Mouse (Mus musculus): ENCODE results near the gene Pde9a. TPM values are rescaled to one million over a fixed set of nuclear protein-coding genes. Genes with fewer than 3 reads are reported as not detected.

The Pde9a gene
- polyA plus RNA-seq, 1 experiment from 2014 or later = 44.1 TPM

- no peaks in the 10 kb centered on the region for H3K27me3 ChIP-seq (replicated peaks; ENCODE audit: insufficient read depth, low read length)
- ATAC-seq (no peak), DNase-seq (ENCODE audit: low spot score) (no peak)
- WGBS = 87% methylated on average over 12 of the region's 12 CpGs
- H3K4me1 ChIP-seq (ENCODE audit: insufficient read depth, low read depth, low read length) = no peaks in the 10 kb centered on the region
- H3K9me3 ChIP-seq (ENCODE audit: low read length) = no peaks in the 10 kb centered on the region
- H3K9ac ChIP-seq (replicated peaks; ENCODE audit: low read depth) = no peak overlapping the region
- no peak overlapping the region for H3K4me3 ChIP-seq (ENCODE audit: low read depth, low read length)
- no peak for TF ChIP-seq CTCF (IDR thresholded peaks at IDR 0.05)
- no peak for TF ChIP-seq EP300 (IDR thresholded peaks at IDR 0.05)
- H3K27ac ChIP-seq (ENCODE audit: low read length) = no peak overlapping the region
- H3K4me2 ChIP-seq (replicated peaks; ENCODE audit: low read depth, low read length) = no peak overlapping the region
- peaks cover 3% of the 10 kb centered on the region; the same call in 1 of the 2 replicates for H3K36me3 ChIP-seq (ENCODE audit: insufficient read depth, low read length)
Measured at GRCm38 (mm10) chr17:31502261-31502927, 116.4 kb downstream of the Pde9a start.

GRCm38 (mm10) chr17:31503337-31503736, 117.3 kb downstream of the Pde9a start:
- peaks cover 6% of the 10 kb centered on the region; the same call in 1 of the 2 replicates for H3K36me3 ChIP-seq (ENCODE audit: insufficient read depth, low read length)
- no peaks in the 10 kb centered on the region for H3K9me3 ChIP-seq (ENCODE audit: low read length)
- H3K4me2 ChIP-seq (replicated peaks; ENCODE audit: low read depth, low read length) = no peak overlapping the region
- TF ChIP-seq EP300 (IDR thresholded peaks at IDR 0.05) (no peak), CTCF (IDR thresholded peaks at IDR 0.05) (no peak)
- no peaks in the 10 kb centered on the region for H3K27me3 ChIP-seq (replicated peaks; ENCODE audit: insufficient read depth, low read length)
- WGBS = 89% methylated on average over 12 of the region's 12 CpGs
- no peak overlapping the region for H3K9ac ChIP-seq (replicated peaks; ENCODE audit: low read depth)
- no peak for ATAC-seq
- no peak overlapping the region for H3K27ac ChIP-seq (ENCODE audit: low read length)
- no peaks in the 10 kb centered on the region for H3K4me1 ChIP-seq (ENCODE audit: insufficient read depth, low read depth, low read length)
- no peak for DNase-seq (ENCODE audit: low spot score)
- no peak overlapping the region for H3K4me3 ChIP-seq (ENCODE audit: low read depth, low read length)

- Histone ChIP-seq H3K27ac (ENCODE audit: low read length) (no peak overlapping the region), H3K4me1 (ENCODE audit: insufficient read depth, low read depth, low read length) (no peaks in the 10 kb centered on the region), H3K36me3 (ENCODE audit: insufficient read depth, low read length) (peaks cover 6% of the 10 kb centered on the region; the same call in 1 of the 2 replicates), H3K9ac (replicated peaks; ENCODE audit: low read depth) (no peak overlapping the region), H3K4me3 (ENCODE audit: low read depth, low read length) (no peak overlapping the region), H3K27me3 (replicated peaks; ENCODE audit: insufficient read depth, low read length) (no peaks in the 10 kb centered on the region), H3K9me3 (ENCODE audit: low read length) (no peaks in the 10 kb centered on the region), H3K4me2 (replicated peaks; ENCODE audit: low read depth, low read length) (no peak overlapping the region)
- no peak for TF ChIP-seq CTCF (IDR thresholded peaks at IDR 0.05)
- no peak for TF ChIP-seq EP300 (IDR thresholded peaks at IDR 0.05)
- 85% methylated on average over 2 of the region's 2 CpGs for WGBS
- ATAC-seq (no peak), DNase-seq (ENCODE audit: low spot score) (no peak)
Measured at GRCm38 (mm10) chr17:31503936-31504335, 117.9 kb downstream of the Pde9a start.

GRCm38 (mm10) chr17:31505013-31505412, 119.0 kb downstream of the Pde9a start:
- DNase-seq (ENCODE audit: low spot score) (no peak), ATAC-seq (no peak)
- no peak overlapping the region for H3K4me3 ChIP-seq (ENCODE audit: low read depth, low read length)
- H3K9me3 ChIP-seq (ENCODE audit: low read length) = no peaks in the 10 kb centered on the region
- TF ChIP-seq EP300 (IDR thresholded peaks at IDR 0.05) (no peak), CTCF (IDR thresholded peaks at IDR 0.05) (no peak)
- no peak overlapping the region for H3K9ac ChIP-seq (replicated peaks; ENCODE audit: low read depth)
- no peaks in the 10 kb centered on the region for H3K27me3 ChIP-seq (replicated peaks; ENCODE audit: insufficient read depth, low read length)
- H3K4me1 ChIP-seq (ENCODE audit: insufficient read depth, low read depth, low read length) = no peaks in the 10 kb centered on the region
- H3K36me3 ChIP-seq (ENCODE audit: insufficient read depth, low read length) = 0 out of 2 replicates have a peak, but pooled peaks cover 6% of the 10 kb centered on the region
- 93% methylated on average over 5 of the region's 5 CpGs for WGBS
- H3K4me2 ChIP-seq (replicated peaks; ENCODE audit: low read depth, low read length) = no peak overlapping the region
- H3K27ac ChIP-seq (ENCODE audit: low read length) = no peak overlapping the region

GRCm38 (mm10) chr17:31506282-31506681, 120.3 kb downstream of the Pde9a start:
- WGBS = 91% methylated on average over 7 of the region's 7 CpGs
- ATAC-seq = no peak
- Histone ChIP-seq H3K27ac (ENCODE audit: low read length) (no peak overlapping the region), H3K4me3 (ENCODE audit: low read depth, low read length) (no peak overlapping the region), H3K9ac (replicated peaks; ENCODE audit: low read depth) (no peak overlapping the region), H3K4me1 (ENCODE audit: insufficient read depth, low read depth, low read length) (no peaks in the 10 kb centered on the region), H3K4me2 (replicated peaks; ENCODE audit: low read depth, low read length) (no peak overlapping the region), H3K9me3 (ENCODE audit: low read length) (no peaks in the 10 kb centered on the region), H3K36me3 (ENCODE audit: insufficient read depth, low read length) (0 out of 2 replicates have a peak, but pooled peaks cover 6% of the 10 kb centered on the region), H3K27me3 (replicated peaks; ENCODE audit: insufficient read depth, low read length) (no peaks in the 10 kb centered on the region)
- no peak for DNase-seq (ENCODE audit: low spot score)
- no peak for TF ChIP-seq CTCF (IDR thresholded peaks at IDR 0.05)
- TF ChIP-seq EP300 (IDR thresholded peaks at IDR 0.05) = no peak

- Histone ChIP-seq H3K9ac (replicated peaks; ENCODE audit: low read depth) (no peak overlapping the region), H3K4me2 (replicated peaks; ENCODE audit: low read depth, low read length) (no peak overlapping the region), H3K27me3 (replicated peaks; ENCODE audit: insufficient read depth, low read length) (no peaks in the 10 kb centered on the region), H3K27ac (ENCODE audit: low read length) (no peak overlapping the region), H3K9me3 (ENCODE audit: low read length) (no peaks in the 10 kb centered on the region), H3K4me1 (ENCODE audit: insufficient read depth, low read depth, low read length) (no peaks in the 10 kb centered on the region; the same call in 1 of the 2 replicates), H3K36me3 (ENCODE audit: insufficient read depth, low read length) (0 out of 2 replicates have a peak, but pooled peaks cover 6% of the 10 kb centered on the region), H3K4me3 (ENCODE audit: low read depth, low read length) (peak overlapping the region; percentile 81; the same call in 1 of the 2 replicates)
- TF ChIP-seq EP300 (IDR thresholded peaks at IDR 0.05) = no peak
- peak; percentile 31 for TF ChIP-seq CTCF (IDR thresholded peaks at IDR 0.05)
- WGBS = 92% methylated on average over 6 of the region's 6 CpGs
- no peak for DNase-seq (ENCODE audit: low spot score)
- ATAC-seq = no peak
Measured at GRCm38 (mm10) chr17:31510944-31511343, 124.9 kb downstream of the Pde9a start.

All from lung, postnatal 0 days (tissue).